Mouse (Mus musculus) cerebellum, adult (tissue): ENCODE measurements around the gene Psmc1.
A peak's percentile ranks its signal among the peaks of the same experiment; 100 is the strongest.

Source experiments
- ATAC-seq: cut with Nextera tagmentation; 2 replicates; pipeline ENCODE4 v1.9.2; 2017; ENCODE audit warnings: mild to moderate bottlenecking, moderate library complexity, mixed read lengths; ENCODE audit not compliant: insufficient number of reproducible peaks, low FRiP score, low TSS enrichment

Gene Psmc1

GRCm38 (mm10) chr12:100123476-100123875 is 13.5 kb downstream of the Psmc1 start:
- ATAC-seq: no peak

GRCm38 (mm10) chr12:100124913-100125798 is 15.2 kb downstream of the Psmc1 start:
- ATAC-seq: no peak

- no peak for ATAC-seq
These were observed 17.3 kb downstream of the Psmc1 start for GRCm38 (mm10) chr12:100126968-100127865.

- no peak for ATAC-seq
These were observed 18.0 kb downstream of the Psmc1 start for GRCm38 (mm10) chr12:100127866-100128480.

GRCm38 (mm10) chr12:100128522-100128921 is 18.6 kb downstream of the Psmc1 start:
- no peak for ATAC-seq

GRCm38 (mm10) chr12:100128961-100129360 is 19.0 kb downstream of the Psmc1 start:
- no peak for ATAC-seq

- ATAC-seq: no peak
These were observed 21.2 kb downstream of the Psmc1 start for GRCm38 (mm10) chr12:100131167-100131566.

- ATAC-seq: peak; percentile 70
These were observed 21.7 kb downstream of the Psmc1 start for GRCm38 (mm10) chr12:100131655-100132054.

- no peak for ATAC-seq
These were observed 24.5 kb downstream of the Psmc1 start for GRCm38 (mm10) chr12:100134395-100134936.

GRCm38 (mm10) chr12:100135117-100135516 is 25.2 kb downstream of the Psmc1 start:
- no peak for ATAC-seq

- ATAC-seq: no peak
These were observed 33.0 kb downstream of the Psmc1 start for GRCm38 (mm10) chr12:100142848-100143523.

- no peak for ATAC-seq
These were observed 33.8 kb downstream of the Psmc1 start for GRCm38 (mm10) chr12:100143737-100144136.

GRCm38 (mm10) chr12:100144269-100144668 is 34.3 kb downstream of the Psmc1 start:
- ATAC-seq: no peak

- ATAC-seq: no peak
These were observed 42.5 kb downstream of the Psmc1 start for GRCm38 (mm10) chr12:100152466-100152865.

GRCm38 (mm10) chr12:100159261-100159975 is 49.5 kb downstream of the Psmc1 start, which contains the start of gene Nrde2:
Gene Nrde2, minus strand, starts transcription at chr12:100159653.
- ATAC-seq: peak; percentile 98

GRCm38 (mm10) chr12:100164991-100165500 is 55.1 kb downstream of the Psmc1 start:
- no peak for ATAC-seq

- ATAC-seq: no peak
These were observed 56.2 kb downstream of the Psmc1 start for GRCm38 (mm10) chr12:100166177-100166576.

GRCm38 (mm10) chr12:100166939-100167338 is 57.0 kb downstream of the Psmc1 start:
- ATAC-seq: no peak

- no peak for ATAC-seq
These were observed 57.5 kb downstream of the Psmc1 start for GRCm38 (mm10) chr12:100167502-100167901.
